Mouse (Mus musculus): ENCODE measurements around the gene Tuba1b. TPM values are rescaled to one million over a fixed set of nuclear protein-coding genes. Genes with fewer than 3 reads are reported as not detected.
A peak's percentile ranks its signal among the peaks of the same experiment; 100 is the strongest.

Gene Tuba1b
- total and polyA plus RNA-seq, 2 experiments from 2014 or later = 1,582 to 3,264 TPM

GRCm38 (mm10) chr15:98969372-98970101 lies 35.2 kb upstream of the Tuba1b start:
- Histone ChIP-seq H3K4me1 (ENCODE audit: insufficient read depth, low read length) (peaks cover 16% of the 10 kb centered on the region), H3K9ac (replicated peaks; ENCODE audit: low read length, poor library complexity, severe bottlenecking) (peak overlapping the region; percentile 20; the same call in 1 of the 2 replicates), H3K27ac (ENCODE audit: low read depth, low read length) (peak overlapping the region; percentile 96), H3K9me3 (ENCODE audit: low read length) (no peaks in the 10 kb centered on the region), H3K27me3 (ENCODE audit: insufficient read depth, low read length) (no peaks in the 10 kb centered on the region), H3K4me3 (ENCODE audit: low read depth, low read length) (no peak overlapping the region), H3K36me3 (ENCODE audit: insufficient read depth, low read length) (no peaks in the 10 kb centered on the region), H3K4me2 (ENCODE audit: low read depth, low read length, poor library complexity, severe bottlenecking) (peak overlapping the region; percentile 21)
- WGBS = 2% methylated on average over 16 of the region's 16 CpGs
- peak; percentile 52 for DNase-seq (ENCODE audit: low spot score)
- ATAC-seq (ENCODE audit: low FRiP score) = no peak
- TF ChIP-seq CTCF (IDR thresholded peaks at IDR 0.05) = no peak

GRCm38 (mm10) chr15:98968701-98969371 lies 34.5 kb upstream of the Tuba1b start:
- no peaks in the 10 kb centered on the region for H3K36me3 ChIP-seq (ENCODE audit: insufficient read depth, low read length)
- H3K27me3 ChIP-seq (ENCODE audit: insufficient read depth, low read length) = no peaks in the 10 kb centered on the region
- ATAC-seq (ENCODE audit: low FRiP score) = peak; percentile 75
- H3K4me3 ChIP-seq (ENCODE audit: low read depth, low read length) = 0 out of 2 replicates have a peak overlapping the region, but pooled peaks have one; percentile 0
- peaks cover 16% of the 10 kb centered on the region for H3K4me1 ChIP-seq (ENCODE audit: insufficient read depth, low read length)
- H3K9ac ChIP-seq (replicated peaks; ENCODE audit: low read length, poor library complexity, severe bottlenecking) = peak overlapping the region; percentile 20; the same call in 1 of the 2 replicates
- WGBS = 4% methylated on average over 12 of the region's 12 CpGs
- peak overlapping the region; percentile 96 for H3K27ac ChIP-seq (ENCODE audit: low read depth, low read length)
- no peaks in the 10 kb centered on the region for H3K9me3 ChIP-seq (ENCODE audit: low read length)
- H3K4me2 ChIP-seq (ENCODE audit: low read depth, low read length, poor library complexity, severe bottlenecking) = peak overlapping the region; percentile 21
- TF ChIP-seq CTCF (IDR thresholded peaks at IDR 0.05) = no peak
- peak; percentile 96 for DNase-seq (ENCODE audit: low spot score)

GRCm38 (mm10) chr15:98959531-98959930 lies 25.2 kb upstream of the Tuba1b start:
- H3K27me3 ChIP-seq (ENCODE audit: insufficient read depth, low read length) = no peaks in the 10 kb centered on the region
- no peaks in the 10 kb centered on the region for H3K9me3 ChIP-seq (ENCODE audit: low read length)
- no peak for TF ChIP-seq CTCF (IDR thresholded peaks at IDR 0.05)
- H3K27ac ChIP-seq (ENCODE audit: low read depth, low read length) = no peak overlapping the region
- DNase-seq (ENCODE audit: low spot score) (no peak), ATAC-seq (ENCODE audit: low FRiP score) (no peak)
- H3K36me3 ChIP-seq (ENCODE audit: insufficient read depth, low read length) = no peaks in the 10 kb centered on the region
- no peak overlapping the region for H3K4me3 ChIP-seq (ENCODE audit: low read depth, low read length)
- WGBS = 90% methylated on average over 3 of the region's 3 CpGs
- H3K4me2 ChIP-seq (ENCODE audit: low read depth, low read length, poor library complexity, severe bottlenecking) = no peak overlapping the region
- H3K9ac ChIP-seq (replicated peaks; ENCODE audit: low read length, poor library complexity, severe bottlenecking) = no peak overlapping the region
- H3K4me1 ChIP-seq (ENCODE audit: insufficient read depth, low read length) = no peaks in the 10 kb centered on the region

GRCm38 (mm10) chr15:98958901-98959420 lies 24.6 kb upstream of the Tuba1b start:
- no peak overlapping the region for H3K4me2 ChIP-seq (ENCODE audit: low read depth, low read length, poor library complexity, severe bottlenecking)
- no peak for TF ChIP-seq CTCF (IDR thresholded peaks at IDR 0.05)
- DNase-seq (ENCODE audit: low spot score) (no peak), ATAC-seq (ENCODE audit: low FRiP score) (no peak)
- no peaks in the 10 kb centered on the region for H3K4me1 ChIP-seq (ENCODE audit: insufficient read depth, low read length)
- H3K27ac ChIP-seq (ENCODE audit: low read depth, low read length) = no peak overlapping the region
- H3K27me3 ChIP-seq (ENCODE audit: insufficient read depth, low read length) = no peaks in the 10 kb centered on the region
- no peak overlapping the region for H3K9ac ChIP-seq (replicated peaks; ENCODE audit: low read length, poor library complexity, severe bottlenecking)
- H3K9me3 ChIP-seq (ENCODE audit: low read length) = no peaks in the 10 kb centered on the region
- WGBS = 95% methylated on average over 4 of the region's 4 CpGs
- no peaks in the 10 kb centered on the region for H3K36me3 ChIP-seq (ENCODE audit: insufficient read depth, low read length)
- H3K4me3 ChIP-seq (ENCODE audit: low read depth, low read length) = no peak overlapping the region

GRCm38 (mm10) chr15:98957475-98957874 lies 23.1 kb upstream of the Tuba1b start:
- WGBS = 89% methylated on average over 5 of the region's 5 CpGs
- DNase-seq (ENCODE audit: low spot score) (no peak), ATAC-seq (ENCODE audit: low FRiP score) (no peak)
- H3K4me3 ChIP-seq (ENCODE audit: low read depth, low read length) = no peak overlapping the region
- H3K36me3 ChIP-seq (ENCODE audit: insufficient read depth, low read length) = no peaks in the 10 kb centered on the region
- TF ChIP-seq CTCF (IDR thresholded peaks at IDR 0.05) = no peak
- no peaks in the 10 kb centered on the region for H3K4me1 ChIP-seq (ENCODE audit: insufficient read depth, low read length)
- H3K27ac ChIP-seq (ENCODE audit: low read depth, low read length) = no peak overlapping the region
- no peak overlapping the region for H3K4me2 ChIP-seq (ENCODE audit: low read depth, low read length, poor library complexity, severe bottlenecking)
- no peaks in the 10 kb centered on the region for H3K27me3 ChIP-seq (ENCODE audit: insufficient read depth, low read length)
- H3K9ac ChIP-seq (replicated peaks; ENCODE audit: low read length, poor library complexity, severe bottlenecking) = no peak overlapping the region
- no peaks in the 10 kb centered on the region for H3K9me3 ChIP-seq (ENCODE audit: low read length)

- H3K4me1 ChIP-seq (ENCODE audit: insufficient read depth, low read length) = no peaks in the 10 kb centered on the region
- peak; percentile 55; the same call in 1 of the 2 replicates for TF ChIP-seq CTCF (IDR thresholded peaks at IDR 0.05)
- H3K27ac ChIP-seq (ENCODE audit: low read depth, low read length) = peak overlapping the region; percentile 94
- H3K36me3 ChIP-seq (ENCODE audit: insufficient read depth, low read length) = 0 out of 2 replicates have a peak, but pooled peaks cover under 1% of the 10 kb centered on the region
- H3K27me3 ChIP-seq (ENCODE audit: insufficient read depth, low read length) = no peaks in the 10 kb centered on the region
- no peaks in the 10 kb centered on the region for H3K9me3 ChIP-seq (ENCODE audit: low read length)
- H3K4me2 ChIP-seq (ENCODE audit: low read depth, low read length, poor library complexity, severe bottlenecking) = peak overlapping the region; percentile 83
- DNase-seq (ENCODE audit: low spot score) = no peak
- H3K9ac ChIP-seq (replicated peaks; ENCODE audit: low read length, poor library complexity, severe bottlenecking) = peak overlapping the region; percentile 75
- H3K4me3 ChIP-seq (ENCODE audit: low read depth, low read length) = peak overlapping the region; percentile 62; the same call in 1 of the 2 replicates
- WGBS = 32% methylated on average over 4 of the region's 4 CpGs
- no peak for ATAC-seq (ENCODE audit: low FRiP score)
Observed at GRCm38 (mm10) chr15:98956000-98956399, 21.6 kb upstream of the Tuba1b start.
